Mouse (Mus musculus): ENCODE results near the gene Pus10. TPM values are rescaled to one million over a fixed set of nuclear protein-coding genes. Genes with fewer than 3 reads are reported as not detected.

Pus10 gene
- polyA plus RNA-seq, 1 experiment, result 4.3 TPM

GRCm38 (mm10) chr11:23698526-23698925, 33.1 kb downstream of the Pus10 start:
- H3K4me3 ChIP-seq, result no peak overlapping the region
- peaks cover 6% of the 10 kb centered on the region for H3K36me3 ChIP-seq (ENCODE audit: control insufficient read depth, insufficient read depth)
- H3K4me2 ChIP-seq (ENCODE audit: low read depth), result no peak overlapping the region
- no peak overlapping the region for H3ac ChIP-seq (ENCODE audit: control insufficient read depth, insufficient read length)
- TF ChIP-seq E2F4 (IDR thresholded peaks at IDR 0.05; ENCODE audit: insufficient read depth), result no peak
- TF ChIP-seq POLR2A (IDR thresholded peaks at IDR 0.05; ENCODE audit: insufficient read length, low read depth), result no peak
- no peak for TF ChIP-seq SRF (IDR thresholded peaks at IDR 0.05; ENCODE audit: control insufficient read depth, insufficient read length, low read depth)
- TF ChIP-seq MAX (IDR thresholded peaks at IDR 0.05; ENCODE audit: low read depth), result no peak
- TF ChIP-seq CEBPB (IDR thresholded peaks at IDR 0.05; ENCODE audit: insufficient read depth, poor library complexity, severe bottlenecking), result no peak
- TF ChIP-seq MYOG (IDR thresholded peaks at IDR 0.05; ENCODE audit: control insufficient read depth in 1 of 3, insufficient read depth in 1 of 3, insufficient read length in 2 of 3, low read depth in 2 of 3), result no peak
- no peak for TF ChIP-seq TCF3 (IDR thresholded peaks at IDR 0.05; ENCODE audit: insufficient read length, low read depth)
- TF ChIP-seq MYOD1 (IDR thresholded peaks at IDR 0.05; ENCODE audit: control insufficient read depth in 1 of 3, insufficient read length in 2 of 3, low read depth in 2 of 3), result no peak
- TF ChIP-seq TCF12 (IDR thresholded peaks at IDR 0.05; ENCODE audit: insufficient read depth, poor library complexity, severe bottlenecking), result no peak
- no peak for TF ChIP-seq USF1 (IDR thresholded peaks at IDR 0.05; ENCODE audit: low read depth)
- TF ChIP-seq REST (IDR thresholded peaks at IDR 0.05; ENCODE audit: insufficient read depth, insufficient read length), result no peak
- TF ChIP-seq POLR2AphosphoS2 (IDR thresholded peaks at IDR 0.05; ENCODE audit: insufficient read length, low read depth), result no peak
- H3K27me3 ChIP-seq (ENCODE audit: control insufficient read depth, insufficient read depth, insufficient read length), result no peaks in the 10 kb centered on the region
- no peaks in the 10 kb centered on the region for H3K79me2 ChIP-seq (ENCODE audit: control insufficient read depth, insufficient read depth)

DNA sequence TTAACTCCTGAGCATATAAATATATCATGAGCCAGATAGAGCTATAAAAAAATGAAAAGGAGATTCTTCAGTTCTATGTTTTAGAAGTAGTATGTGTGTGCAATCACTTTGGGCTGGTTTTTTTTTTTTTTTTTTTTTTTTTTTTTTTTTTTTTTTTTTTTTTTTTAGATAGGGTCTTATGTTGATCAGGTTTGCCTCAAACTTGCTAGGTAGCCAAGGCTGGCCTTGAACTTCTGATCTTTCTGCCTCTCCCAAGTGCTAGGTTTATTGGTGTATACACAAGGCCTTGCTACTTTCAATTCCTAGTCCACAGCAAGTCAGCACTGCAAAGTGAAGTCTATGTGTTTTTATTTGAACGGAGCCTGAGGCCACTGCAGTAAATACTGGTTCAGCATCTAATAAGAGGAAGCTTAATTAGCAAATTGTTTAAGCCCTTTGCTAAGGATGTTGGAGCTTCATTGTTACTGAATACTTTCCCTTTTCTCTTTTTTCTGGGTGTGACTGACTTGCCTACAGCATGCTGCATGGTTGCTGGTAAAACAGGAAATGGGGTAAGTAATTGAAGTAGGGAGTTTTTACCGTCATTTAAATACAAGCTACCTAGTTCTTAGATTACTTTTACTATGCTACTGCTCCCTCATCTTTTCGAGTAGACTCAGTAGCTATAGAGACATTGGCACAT, 34.1 kb downstream of the Pus10 start:
- H3ac ChIP-seq (ENCODE audit: control insufficient read depth, insufficient read length), result no peak overlapping the region
- no peaks in the 10 kb centered on the region for H3K27me3 ChIP-seq (ENCODE audit: control insufficient read depth, insufficient read depth, insufficient read length)
- TF ChIP-seq REST (IDR thresholded peaks at IDR 0.05; ENCODE audit: insufficient read depth, insufficient read length), result no peak
- no peak for TF ChIP-seq CEBPB (IDR thresholded peaks at IDR 0.05; ENCODE audit: insufficient read depth, poor library complexity, severe bottlenecking)
- no peak for TF ChIP-seq SRF (IDR thresholded peaks at IDR 0.05; ENCODE audit: control insufficient read depth, insufficient read length, low read depth)
- TF ChIP-seq TCF12 (IDR thresholded peaks at IDR 0.05; ENCODE audit: insufficient read depth, poor library complexity, severe bottlenecking), result no peak
- TF ChIP-seq MYOD1 (IDR thresholded peaks at IDR 0.05; ENCODE audit: control insufficient read depth in 1 of 3, insufficient read length in 2 of 3, low read depth in 2 of 3), result no peak
- no peak for TF ChIP-seq TCF3 (IDR thresholded peaks at IDR 0.05; ENCODE audit: insufficient read length, low read depth)
- TF ChIP-seq E2F4 (IDR thresholded peaks at IDR 0.05; ENCODE audit: insufficient read depth), result no peak
- no peak for TF ChIP-seq POLR2AphosphoS2 (IDR thresholded peaks at IDR 0.05; ENCODE audit: insufficient read length, low read depth)
- TF ChIP-seq USF1 (IDR thresholded peaks at IDR 0.05; ENCODE audit: low read depth), result no peak
- TF ChIP-seq MAX (IDR thresholded peaks at IDR 0.05; ENCODE audit: low read depth), result no peak
- TF ChIP-seq MYOG (IDR thresholded peaks at IDR 0.05; ENCODE audit: control insufficient read depth in 1 of 3, insufficient read depth in 1 of 3, insufficient read length in 2 of 3, low read depth in 2 of 3), result no peak
- no peak for TF ChIP-seq POLR2A (IDR thresholded peaks at IDR 0.05; ENCODE audit: insufficient read length, low read depth)
- H3K4me2 ChIP-seq (ENCODE audit: low read depth), result no peak overlapping the region
- no peaks in the 10 kb centered on the region for H3K79me2 ChIP-seq (ENCODE audit: control insufficient read depth, insufficient read depth)
- H3K36me3 ChIP-seq (ENCODE audit: control insufficient read depth, insufficient read depth), result peaks cover 6% of the 10 kb centered on the region
- H3K4me3 ChIP-seq, result no peak overlapping the region

DNA sequence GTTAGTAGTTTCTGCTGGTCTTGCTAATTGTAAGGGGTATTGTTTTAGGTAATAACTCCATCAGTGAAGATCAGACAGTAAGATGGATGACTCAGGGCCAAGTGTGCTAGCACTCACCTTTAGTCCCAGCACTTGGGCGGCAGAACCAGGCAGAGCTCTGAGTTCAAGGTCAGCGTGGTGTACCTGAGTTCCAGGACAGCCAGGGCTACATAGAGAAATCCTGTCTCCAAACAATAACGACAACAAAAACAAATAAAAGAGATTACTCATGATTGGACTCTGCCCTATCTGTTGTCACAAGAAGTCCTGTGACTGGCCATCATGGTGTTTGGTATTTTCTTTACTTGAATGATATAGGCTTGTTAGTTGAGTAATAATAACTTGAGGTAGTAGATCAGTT, 36.4 kb downstream of the Pus10 start:
- no peak for TF ChIP-seq REST (IDR thresholded peaks at IDR 0.05; ENCODE audit: insufficient read depth, insufficient read length)
- TF ChIP-seq CEBPB (IDR thresholded peaks at IDR 0.05; ENCODE audit: insufficient read depth, poor library complexity, severe bottlenecking), result no peak
- TF ChIP-seq MAX (IDR thresholded peaks at IDR 0.05; ENCODE audit: low read depth), result no peak
- TF ChIP-seq TCF12 (IDR thresholded peaks at IDR 0.05; ENCODE audit: insufficient read depth, poor library complexity, severe bottlenecking), result no peak
- no peak for TF ChIP-seq SRF (IDR thresholded peaks at IDR 0.05; ENCODE audit: control insufficient read depth, insufficient read length, low read depth)
- TF ChIP-seq MYOG (IDR thresholded peaks at IDR 0.05; ENCODE audit: control insufficient read depth in 1 of 3, insufficient read depth in 1 of 3, insufficient read length in 2 of 3, low read depth in 2 of 3), result no peak
- no peak for TF ChIP-seq E2F4 (IDR thresholded peaks at IDR 0.05; ENCODE audit: insufficient read depth)
- TF ChIP-seq USF1 (IDR thresholded peaks at IDR 0.05; ENCODE audit: low read depth), result no peak
- no peak for TF ChIP-seq TCF3 (IDR thresholded peaks at IDR 0.05; ENCODE audit: insufficient read length, low read depth)
- TF ChIP-seq POLR2AphosphoS2 (IDR thresholded peaks at IDR 0.05; ENCODE audit: insufficient read length, low read depth), result no peak
- TF ChIP-seq POLR2A (IDR thresholded peaks at IDR 0.05; ENCODE audit: insufficient read length, low read depth), result no peak
- TF ChIP-seq MYOD1 (IDR thresholded peaks at IDR 0.05; ENCODE audit: control insufficient read depth in 1 of 3, insufficient read length in 2 of 3, low read depth in 2 of 3), result no peak
- Histone ChIP-seq H3K4me3 (no peak overlapping the region), H3K4me2 (ENCODE audit: low read depth) (no peak overlapping the region), H3K27me3 (ENCODE audit: control insufficient read depth, insufficient read depth, insufficient read length) (no peaks in the 10 kb centered on the region), H3ac (ENCODE audit: control insufficient read depth, insufficient read length) (no peak overlapping the region), H3K36me3 (ENCODE audit: control insufficient read depth, insufficient read depth) (peaks cover 11% of the 10 kb centered on the region), H3K79me2 (ENCODE audit: control insufficient read depth, insufficient read depth) (no peaks in the 10 kb centered on the region)

DNA sequence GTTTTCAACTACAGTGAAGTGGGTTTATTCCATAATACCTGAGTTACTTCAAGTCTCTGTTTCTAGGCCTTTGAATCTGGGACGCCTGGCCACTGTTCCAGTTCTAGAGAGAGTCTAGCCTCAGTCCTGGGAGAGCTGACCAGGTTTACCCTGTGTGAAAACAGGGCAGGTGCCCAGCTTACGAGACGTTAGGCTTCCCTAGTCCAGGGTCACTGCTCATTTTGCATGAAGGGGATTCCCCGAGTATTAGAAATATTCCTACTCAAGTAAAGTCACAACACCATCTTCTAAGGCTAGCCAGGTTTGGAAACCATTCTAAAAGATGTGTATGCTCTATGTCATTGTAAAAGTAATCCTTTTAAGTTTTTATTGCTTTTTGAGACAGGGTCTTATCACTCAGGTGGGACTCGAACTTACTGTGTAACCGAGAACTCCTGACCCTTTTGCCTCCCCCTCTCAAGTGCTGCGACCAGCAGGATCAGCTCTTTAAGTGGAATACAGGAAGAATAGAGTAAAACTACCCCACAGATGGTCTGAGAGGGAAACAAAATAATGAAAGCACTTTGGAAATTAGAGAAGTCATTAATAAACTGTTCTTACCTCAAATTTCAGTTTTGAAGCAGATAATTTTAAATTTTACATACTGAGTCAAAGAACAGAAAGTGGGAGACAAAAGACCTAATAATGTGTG, 39.3 kb downstream of the Pus10 start:
- H3K27me3 ChIP-seq (ENCODE audit: control insufficient read depth, insufficient read depth, insufficient read length), result no peaks in the 10 kb centered on the region
- H3K36me3 ChIP-seq (ENCODE audit: control insufficient read depth, insufficient read depth), result peaks cover 22% of the 10 kb centered on the region
- H3K4me2 ChIP-seq (ENCODE audit: low read depth), result no peak overlapping the region
- H3K4me3 ChIP-seq, result no peak overlapping the region
- H3ac ChIP-seq (ENCODE audit: control insufficient read depth, insufficient read length), result no peak overlapping the region
- H3K79me2 ChIP-seq (ENCODE audit: control insufficient read depth, insufficient read depth), result no peaks in the 10 kb centered on the region
- TF ChIP-seq REST (IDR thresholded peaks at IDR 0.05; ENCODE audit: insufficient read depth, insufficient read length) (no peak), TCF12 (IDR thresholded peaks at IDR 0.05; ENCODE audit: insufficient read depth, poor library complexity, severe bottlenecking) (no peak), E2F4 (IDR thresholded peaks at IDR 0.05; ENCODE audit: insufficient read depth) (no peak), MAX (IDR thresholded peaks at IDR 0.05; ENCODE audit: low read depth) (no peak), POLR2AphosphoS2 (IDR thresholded peaks at IDR 0.05; ENCODE audit: insufficient read length, low read depth) (no peak), POLR2A (IDR thresholded peaks at IDR 0.05; ENCODE audit: insufficient read length, low read depth) (no peak)

All from myocyte (in vitro differentiated cells).